Mouse (Mus musculus) hindbrain, postnatal 0 days (tissue): ENCODE measurements around the gene Taok1. TPM values are rescaled to one million over a fixed set of nuclear protein-coding genes. Genes with fewer than 3 reads are reported as not detected.

Source experiments
- ATAC-seq: fragments of 200-750 bp; cut with Nextera tagmentation; 2 replicates; pipeline ENCODE4 v1.8.0; 2017; ENCODE audit warnings: mild to moderate bottlenecking, moderate TSS enrichment, moderate library complexity
- DNase-seq: peaks from one replicate; pipeline ENCODE4 v3.0.0-alpha.2; 2015; ENCODE audit warnings: low spot score
- H3K27ac ChIP-seq: fragments of 300-500 bp; sonication (generic); 2 replicates; pipeline ENCODE4 v1.5.1; 2014; ENCODE audit warnings: mild to moderate bottlenecking
- H3K27me3 ChIP-seq: fragments of 300-500 bp; sonication (generic); 2 replicates; pipeline ENCODE4 v1.6.1; 2014; ENCODE audit warnings: low read length, mixed read lengths; ENCODE audit not compliant: insufficient read depth
- H3K36me3 ChIP-seq: fragments of 300-500 bp; sonication (generic); 2 replicates; pipeline ENCODE4 v1.6.1; 2014; ENCODE audit warnings: low read length, mixed read lengths; ENCODE audit not compliant: insufficient read depth
- H3K4me1 ChIP-seq: fragments of 300-500 bp; sonication (generic); 2 replicates; pipeline ENCODE4 v1.6.1; 2014; ENCODE audit warnings: antibody characterized with exemption, low read length, mixed read lengths; ENCODE audit not compliant: insufficient read depth
- H3K4me2 ChIP-seq: fragments of 300-500 bp; sonication (generic); 2 replicates; pipeline ENCODE4 v1.6.1; 2014; ENCODE audit warnings: low read depth, mild to moderate bottlenecking, low read length, moderate library complexity, mixed read lengths
- H3K4me3 ChIP-seq: fragments of 300-500 bp; sonication (generic); 2 replicates; pipeline ENCODE4 v1.5.1; 2014; ENCODE audit warnings: low read length
- H3K9ac ChIP-seq: fragments of 300-500 bp; sonication (generic); replicated peaks from 2 replicates; pipeline ENCODE4 v1.6.1; 2014; ENCODE audit warnings: mild to moderate bottlenecking, low read length, moderate library complexity, mixed read lengths
- H3K9me3 ChIP-seq: fragments of 300-500 bp; sonication (generic); 2 replicates; pipeline ENCODE4 v1.6.1; 2016; ENCODE audit warnings: low read length, mixed read lengths
- CTCF ChIP-seq: IDR thresholded peaks from 2 replicates; pipeline ENCODE4 v1.5.1; 2016; ENCODE audit warnings: antibody characterized with exemption, control low read depth, low read depth
- WGBS: fragments of 180-500 bp; shearing (Covaris S2); extraction: QIAGEN DNeasy Blood & Tissue Kit; methylation state at CpG from one replicate; pipeline ENCODE4 v1.1.7; 2014; 5-methylcytosine and 5-hydroxymethylcytosine counted together
- polyA plus RNA-seq: library from polyadenylated mRNA; unstranded; fragments of >200 nt; fragmentation: Nextera tagmentation; extraction: Ambion mirVana; gene quantifications from 2 replicates; pipeline ENCODE4 v1.2.1, GENCODE M21; 2015
- total RNA-seq: library from RNA; depleted of rRNA; stranded (reverse); fragments of >200 nt; gene quantifications from 2 replicates; pipeline ENCODE4 v1.2.3, GENCODE M21; 2014

Gene Taok1
- total and polyA plus RNA-seq, 2 experiments from 2014 or later, result 27.1 to 50.6 TPM

GRCm38 (mm10) chr11:77503511-77503910, 104.1 kb downstream of the Taok1 start:
- no peak for ATAC-seq
- no peak for TF ChIP-seq CTCF
- 53% methylated on average over 3 of the region's 3 CpGs for WGBS
- Histone ChIP-seq H3K27ac (no peak overlapping the region), H3K9me3 (no peaks in the 10 kb centered on the region), H3K9ac (no peak overlapping the region), H3K4me3 (no peak overlapping the region), H3K4me2 (no peak overlapping the region), H3K4me1 (peaks cover 11% of the 10 kb centered on the region; the same call in 1 of the 2 replicates), H3K36me3 (peaks cover 55% of the 10 kb centered on the region), H3K27me3 (no peaks in the 10 kb centered on the region)
- no peak for DNase-seq

- DNase-seq, result no peak
- Histone ChIP-seq H3K4me1 (peaks cover 16% of the 10 kb centered on the region; the same call in 1 of the 2 replicates), H3K27me3 (no peaks in the 10 kb centered on the region), H3K36me3 (peaks cover 55% of the 10 kb centered on the region), H3K4me3 (no peak overlapping the region), H3K9ac (no peak overlapping the region), H3K9me3 (no peaks in the 10 kb centered on the region), H3K27ac (no peak overlapping the region), H3K4me2 (no peak overlapping the region)
- ATAC-seq, result no peak
- 86% methylated on average over 6 of the region's 6 CpGs for WGBS
- TF ChIP-seq CTCF, result no peak
These were observed 105.1 kb downstream of the Taok1 start for GRCm38 (mm10) chr11:77502481-77502880.

GRCm38 (mm10) chr11:77501971-77502370, 105.6 kb downstream of the Taok1 start:
- H3K9me3 ChIP-seq, result no peaks in the 10 kb centered on the region
- no peak overlapping the region for H3K9ac ChIP-seq
- no peaks in the 10 kb centered on the region for H3K27me3 ChIP-seq
- TF ChIP-seq CTCF, result no peak
- H3K4me3 ChIP-seq, result no peak overlapping the region
- DNase-seq (no peak), ATAC-seq (no peak)
- peaks cover 16% of the 10 kb centered on the region; the same call in 1 of the 2 replicates for H3K4me1 ChIP-seq
- 85% methylated on average over 4 of the region's 4 CpGs for WGBS
- peaks cover 54% of the 10 kb centered on the region for H3K36me3 ChIP-seq
- H3K27ac ChIP-seq, result no peak overlapping the region
- no peak overlapping the region for H3K4me2 ChIP-seq

GRCm38 (mm10) chr11:77501392-77501791, 106.2 kb downstream of the Taok1 start:
- Histone ChIP-seq H3K4me2 (no peak overlapping the region), H3K27ac (0 out of 2 replicates have a peak overlapping the region, but pooled peaks have one; percentile 22), H3K27me3 (no peaks in the 10 kb centered on the region), H3K36me3 (peaks cover 48% of the 10 kb centered on the region), H3K4me1 (peaks cover 16% of the 10 kb centered on the region; the same call in 1 of the 2 replicates), H3K9ac (no peak overlapping the region), H3K4me3 (no peak overlapping the region), H3K9me3 (no peaks in the 10 kb centered on the region)
- ATAC-seq (peak; percentile 43; the same call in 1 of the 2 replicates), DNase-seq (peak; percentile 92)
- WGBS, result 14% methylated on average over 5 of the region's 5 CpGs
- peak; percentile 94 for TF ChIP-seq CTCF

GRCm38 (mm10) chr11:77500361-77501325, 107.0 kb downstream of the Taok1 start:
- Histone ChIP-seq H3K27ac (0 out of 2 replicates have a peak overlapping the region, but pooled peaks have one; percentile 22), H3K4me1 (peaks cover 16% of the 10 kb centered on the region; the same call in 1 of the 2 replicates), H3K27me3 (no peaks in the 10 kb centered on the region), H3K36me3 (peaks cover 40% of the 10 kb centered on the region), H3K9me3 (no peaks in the 10 kb centered on the region), H3K9ac (no peak overlapping the region), H3K4me2 (no peak overlapping the region), H3K4me3 (no peak overlapping the region)
- ATAC-seq, result no peak
- no peak for TF ChIP-seq CTCF
- DNase-seq, result no peak
- 64% methylated on average over 17 of the region's 17 CpGs for WGBS

- Histone ChIP-seq H3K4me1 (peaks cover 22% of the 10 kb centered on the region), H3K36me3 (peaks cover 28% of the 10 kb centered on the region), H3K9me3 (no peaks in the 10 kb centered on the region), H3K27me3 (no peaks in the 10 kb centered on the region), H3K9ac (no peak overlapping the region), H3K27ac (no peak overlapping the region), H3K4me3 (no peak overlapping the region), H3K4me2 (no peak overlapping the region)
- DNase-seq, result peak; percentile 60
- ATAC-seq, result 0 out of 2 replicates have a peak, but pooled peaks have one; percentile 28
- TF ChIP-seq CTCF, result no peak
- WGBS, result 73% methylated on average over 7 of the region's 7 CpGs
These were observed 108.3 kb downstream of the Taok1 start for GRCm38 (mm10) chr11:77499354-77499753.
